Mouse (Mus musculus) thymus, adult 2 months (tissue): Measurements from ENCODE around the gene Sis.

Experiments used
- CTCF ChIP-seq: fragments of 200-500 bp; IDR thresholded peaks from 2 replicates; pipeline ENCODE4 v1.5.1; 2012; ENCODE audit warnings: mild to moderate bottlenecking, control low read depth, low read length, moderate library complexity, borderline replicate concordance; ENCODE audit not compliant: control insufficient read depth, poor library complexity, insufficient read depth; ENCODE audit errors: extremely low read depth
- POLR2A ChIP-seq: fragments of 200-500 bp; IDR thresholded peaks from 2 replicates; pipeline ENCODE4 v1.6.1; 2012; ENCODE audit warnings: mild to moderate bottlenecking, low read length, control low read depth, moderate library complexity; ENCODE audit not compliant: control insufficient read depth, poor library complexity, insufficient read depth; ENCODE audit errors: extremely low read depth

DNA sequence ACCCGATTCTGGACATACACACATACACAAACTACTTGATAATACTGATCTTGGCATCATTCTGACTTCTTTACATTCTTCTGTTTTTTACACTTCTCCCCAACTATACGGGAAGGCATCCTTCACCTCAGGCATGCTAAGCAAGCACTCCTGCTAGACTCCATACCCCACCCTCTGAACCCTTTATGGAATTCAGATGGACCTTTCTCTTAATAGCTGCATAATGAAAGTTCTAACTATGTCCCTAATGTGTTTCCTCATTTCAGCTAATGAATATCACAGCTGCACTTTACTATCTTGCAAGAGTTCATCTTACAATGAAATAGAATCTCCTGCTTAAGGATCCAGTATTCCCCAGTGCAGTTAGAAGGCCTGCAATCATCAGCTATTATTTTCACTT lies 127.0 kb downstream of the Sis start:
- TF ChIP-seq POLR2A: no peak
- TF ChIP-seq CTCF: no peak
